Mouse (Mus musculus) lung, postnatal 10 days (tissue): ENCODE data around the gene Gnaz.

Experiments used
- DNase-seq: peaks from one replicate; pipeline ENCODE4 v3.0.0; 2021

Gnaz gene

GRCm38 (mm10) chr10:74966850-74967451, at the start of gene Gnaz:
Gene Gnaz (plus strand): TSS chr10:74967177.
- peak; percentile 97 for DNase-seq

DNA sequence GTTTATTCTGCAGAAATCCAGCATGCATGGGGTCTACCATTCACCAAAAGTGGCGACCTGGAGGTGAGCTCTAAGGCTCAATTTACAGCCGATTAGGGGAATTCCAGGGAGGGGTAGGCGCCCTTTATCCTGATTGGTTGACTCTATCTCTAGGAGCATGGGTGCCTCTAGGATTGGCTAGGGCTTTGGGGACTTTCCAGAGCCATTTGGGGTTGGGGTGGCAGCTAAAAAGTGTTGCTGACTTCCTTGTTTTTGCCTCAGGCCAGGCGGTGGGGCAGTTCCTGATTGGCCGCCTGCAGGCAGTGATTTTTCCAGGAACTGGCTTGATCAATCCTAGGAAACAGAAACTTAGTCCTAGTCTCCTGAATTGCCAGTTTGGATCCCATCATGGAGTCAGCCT, 47.7 kb upstream of the Gnaz start:
- no peak for DNase-seq

- peak; percentile 58 for DNase-seq
Measured at GRCm38 (mm10) chr10:74920853-74921567, 46.0 kb upstream of the Gnaz start.

DNA sequence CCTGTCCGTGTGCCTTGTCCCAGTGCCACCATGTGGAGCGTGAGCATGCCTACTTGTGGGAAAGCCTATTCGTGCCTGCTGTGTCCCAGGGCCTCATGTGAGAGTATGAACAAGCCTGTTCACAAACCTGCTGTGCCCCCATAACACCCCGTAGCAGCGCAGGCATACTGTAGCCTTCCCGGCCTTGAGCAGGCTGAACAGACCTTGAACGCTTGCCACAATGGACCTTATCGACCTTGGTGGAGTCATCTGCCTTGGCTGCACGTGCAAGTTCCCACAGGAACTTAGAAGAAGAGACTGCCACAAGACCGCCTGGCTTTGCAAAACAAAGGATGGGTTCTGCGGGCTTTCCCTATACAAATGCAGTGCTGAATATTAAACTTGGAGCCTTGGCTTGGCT, 45.4 kb upstream of the Gnaz start:
- no peak for DNase-seq

DNA sequence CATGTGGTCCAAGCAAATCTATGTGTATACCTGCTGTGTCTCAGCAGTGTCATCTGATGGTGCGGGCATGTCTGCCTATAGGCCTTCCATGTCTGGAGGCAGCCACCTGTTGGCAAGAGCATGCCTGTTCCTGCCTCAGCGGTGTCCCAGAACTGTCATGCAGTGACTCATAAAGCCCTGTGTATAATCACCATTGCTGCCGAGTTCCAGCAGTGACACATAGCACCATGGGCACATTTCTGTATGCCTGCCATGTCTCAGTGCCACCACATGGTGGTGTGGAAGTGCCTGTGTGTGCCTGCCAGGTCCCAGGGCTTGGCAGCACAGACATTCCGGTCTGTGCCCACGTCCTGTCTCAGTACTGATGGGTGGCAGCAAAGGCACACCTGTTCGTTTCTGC, 44.2 kb upstream of the Gnaz start:
- DNase-seq = peak; percentile 31

DNA sequence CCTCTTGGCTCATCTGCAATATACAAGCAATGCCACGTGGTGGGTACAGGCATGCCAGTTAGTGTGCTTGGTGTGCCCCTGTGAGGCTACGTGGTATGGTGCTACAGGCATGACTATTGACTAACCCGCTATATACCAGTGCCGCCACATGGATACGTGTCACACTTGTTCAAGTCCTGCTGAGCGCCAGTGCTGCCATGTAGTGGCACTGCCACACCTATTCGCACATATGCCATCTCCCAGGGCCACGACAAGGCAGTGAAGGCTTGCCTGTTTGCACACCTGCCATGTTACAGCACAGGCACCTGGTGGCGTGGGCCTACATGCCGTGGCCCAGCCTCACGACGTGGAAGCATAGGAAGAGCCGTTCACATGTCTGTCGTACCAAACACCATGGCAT, 42.7 kb upstream of the Gnaz start:
- DNase-seq = no peak

GRCm38 (mm10) chr10:74925324-74925723, 41.7 kb upstream of the Gnaz start:
- peak; percentile 62 for DNase-seq

- no peak for DNase-seq
Measured at GRCm38 (mm10) chr10:74928276-74928675, 38.7 kb upstream of the Gnaz start.

GRCm38 (mm10) chr10:74929578-74929977, 37.4 kb upstream of the Gnaz start:
- DNase-seq = no peak

GRCm38 (mm10) chr10:74930541-74930940, 36.4 kb upstream of the Gnaz start:
- no peak for DNase-seq

DNA sequence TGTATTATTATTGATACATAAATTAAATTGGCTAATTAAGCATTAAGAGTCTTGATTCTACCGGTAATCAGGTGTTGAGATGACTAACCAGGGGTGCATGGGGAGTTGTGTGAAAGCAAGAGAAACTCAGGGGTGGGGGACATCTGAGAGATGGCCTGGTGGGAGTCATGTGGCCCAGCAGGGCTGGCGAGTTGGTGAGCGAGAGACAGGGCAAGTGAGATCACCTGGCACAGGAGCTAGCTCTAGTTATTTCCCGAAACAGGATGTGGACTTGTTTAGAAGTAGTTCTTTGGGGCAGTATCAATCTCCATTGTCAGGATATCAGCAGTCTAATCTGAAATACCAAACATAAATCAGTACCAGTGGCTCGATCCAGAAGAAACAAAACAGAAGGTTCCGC, 35.3 kb upstream of the Gnaz start:
- no peak for DNase-seq

DNA sequence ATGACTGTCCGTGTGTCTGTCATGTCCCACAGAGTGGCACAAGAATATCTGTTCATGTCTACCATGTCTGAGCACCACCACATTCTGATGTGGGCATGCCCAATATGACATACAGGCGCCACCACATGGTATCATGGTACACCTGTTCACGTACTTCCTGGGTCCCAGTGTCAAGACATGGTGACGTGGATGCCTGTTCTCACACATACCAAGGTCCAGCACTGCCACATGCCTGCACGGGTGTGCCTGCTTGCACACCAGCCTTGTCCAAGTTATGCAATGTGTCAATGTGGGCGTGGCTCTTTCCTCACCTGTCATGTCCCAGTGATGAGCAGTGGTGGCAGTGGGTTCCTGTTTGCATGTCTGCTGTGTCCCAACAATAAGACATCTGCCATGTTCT, 34.5 kb upstream of the Gnaz start:
- no peak for DNase-seq

GRCm38 (mm10) chr10:74933548-74934190, 33.3 kb upstream of the Gnaz start:
- no peak for DNase-seq

GRCm38 (mm10) chr10:74934521-74934920, 32.5 kb upstream of the Gnaz start:
- DNase-seq = no peak

- DNase-seq = peak; percentile 44
Measured at GRCm38 (mm10) chr10:74935016-74935415, 32.0 kb upstream of the Gnaz start.

DNA sequence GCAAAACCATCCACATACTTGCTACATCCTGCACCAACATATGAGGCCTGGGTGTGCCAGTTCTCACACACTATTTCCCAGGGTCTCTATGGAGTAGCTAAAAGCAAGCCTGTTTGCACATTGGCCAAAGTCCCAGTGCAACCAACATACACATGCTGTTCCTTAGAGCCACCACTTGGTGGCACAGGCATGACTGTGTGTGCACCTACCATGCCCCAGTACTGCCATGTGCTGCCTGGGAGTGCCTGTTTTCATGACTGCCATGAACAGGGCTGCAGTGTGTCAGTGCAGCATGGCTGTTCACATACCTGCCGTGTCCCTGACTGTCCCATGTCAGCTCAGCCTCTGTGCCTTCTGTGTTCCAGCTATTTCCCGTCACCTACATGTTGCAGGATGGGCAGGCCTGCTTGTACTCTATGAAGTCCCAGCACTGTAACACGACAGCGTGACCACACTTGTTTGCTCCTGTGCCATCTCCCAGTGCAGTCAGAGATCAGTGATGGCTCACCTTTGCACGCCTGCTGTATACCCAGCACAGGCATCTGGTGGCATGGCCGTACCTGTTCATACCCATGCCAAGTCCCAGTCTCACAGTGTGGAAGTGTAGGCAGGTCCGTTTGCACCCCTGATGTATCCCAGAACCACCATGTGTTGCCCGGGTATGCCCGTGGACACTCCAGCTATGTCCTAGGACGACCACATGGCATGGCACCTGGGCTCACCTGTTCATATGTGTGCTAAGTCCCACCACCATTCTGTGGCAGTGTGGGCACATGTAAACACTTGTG, 29.8 kb upstream of the Gnaz start:
- peak; percentile 41 for DNase-seq

- DNase-seq = no peak
Measured at GRCm38 (mm10) chr10:74938410-74938809, 28.6 kb upstream of the Gnaz start.

- DNase-seq = no peak
Measured at GRCm38 (mm10) chr10:74939300-74939699, 27.7 kb upstream of the Gnaz start.

DNA sequence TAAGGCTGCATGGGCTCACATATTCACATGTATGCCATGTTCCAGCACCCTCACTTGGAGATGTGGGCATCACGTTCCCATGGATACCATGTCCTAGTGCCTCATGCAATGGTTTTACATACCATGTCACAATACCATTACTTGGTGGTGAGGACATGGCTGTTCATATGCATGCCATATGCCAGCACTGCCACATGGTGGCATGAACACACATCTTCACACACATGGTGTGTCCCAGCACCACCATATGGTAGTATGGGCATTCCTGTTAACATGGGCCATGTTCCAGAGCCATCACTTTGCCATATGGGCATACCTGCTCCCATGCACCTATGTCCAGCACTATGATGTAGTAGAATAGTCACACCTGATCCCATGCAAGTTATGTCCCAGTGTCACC, 26.2 kb upstream of the Gnaz start:
- DNase-seq = no peak

DNA sequence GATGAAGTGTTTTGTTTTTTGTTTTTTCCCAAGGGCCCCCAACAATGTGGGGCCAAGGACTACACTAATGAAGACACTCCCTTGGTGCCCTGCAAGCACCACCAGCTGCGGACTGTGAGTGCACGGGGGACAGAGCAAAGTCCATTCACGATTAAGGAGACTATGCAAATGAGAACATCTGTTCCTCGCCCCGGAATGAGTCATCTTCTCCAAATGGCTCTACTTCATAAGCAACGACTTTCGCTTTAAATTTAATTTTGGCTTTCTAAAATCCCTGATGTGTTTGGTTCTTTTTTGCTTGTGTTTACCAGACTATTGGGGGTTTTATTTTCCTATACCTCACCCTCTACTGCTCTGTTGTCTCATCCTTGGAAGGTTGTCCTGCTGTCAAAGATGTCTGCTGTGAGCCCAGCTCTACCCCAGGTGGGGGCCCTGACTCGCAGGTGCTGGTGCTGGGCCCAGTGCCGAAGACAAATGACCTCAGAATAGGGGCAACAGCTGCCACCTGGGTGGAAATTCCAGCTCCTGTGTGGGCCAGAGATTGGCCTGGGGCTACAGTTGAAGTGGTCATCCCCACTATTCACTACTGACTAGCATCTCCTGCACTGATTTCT, 14.0 kb upstream of the Gnaz start:
- no peak for DNase-seq

DNA sequence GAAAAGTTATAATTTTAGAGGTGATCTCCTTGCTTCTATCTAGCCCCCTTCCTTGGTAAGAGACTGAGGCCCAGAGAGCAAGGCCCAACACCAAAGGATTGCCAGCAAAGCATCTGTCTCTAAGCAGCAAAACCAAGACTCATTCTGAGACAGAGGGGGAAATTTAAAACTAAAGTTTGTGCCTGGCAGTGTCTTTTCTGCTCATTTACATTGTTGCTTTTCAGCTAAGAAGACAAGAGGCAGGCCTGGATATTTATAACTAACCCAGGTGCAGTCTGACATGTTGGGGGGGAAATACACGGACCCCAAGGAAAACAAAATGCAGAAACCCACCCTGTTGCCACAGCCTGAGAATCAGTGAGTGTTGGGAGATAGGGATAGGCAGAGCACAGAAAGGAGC, 2.6 kb upstream of the Gnaz start:
- DNase-seq = no peak

- peak; percentile 14 for DNase-seq
Measured at GRCm38 (mm10) chr10:74967651-74968267, 782 bp downstream of the Gnaz start.

- no peak for DNase-seq
Measured at GRCm38 (mm10) chr10:74969266-74969665, 2.3 kb downstream of the Gnaz start.
